Mouse (Mus musculus) liver, embryonic 12.5 days (tissue): ENCODE data around the gene Galnt17. TPM values are rescaled to one million over a fixed set of nuclear protein-coding genes. Genes with fewer than 3 reads are reported as not detected.

Experiments used
- ATAC-seq: fragments of 200-750 bp; cut with Nextera tagmentation; 2 replicates; pipeline ENCODE4 v1.8.0; 2017; ENCODE audit warnings: moderate number of reproducible peaks, mild to moderate bottlenecking, moderate library complexity
- H3K27ac ChIP-seq: fragments of 300-500 bp; sonication (generic); 2 replicates; pipeline ENCODE4 v1.5.1; 2016; ENCODE audit warnings: mild to moderate bottlenecking
- H3K27me3 ChIP-seq: fragments of 300-500 bp; sonication (generic); replicated peaks from 2 replicates; pipeline ENCODE4 v1.6.1; 2016; ENCODE audit warnings: mild to moderate bottlenecking, moderate library complexity
- H3K36me3 ChIP-seq: fragments of 300-500 bp; sonication (generic); 2 replicates; pipeline ENCODE4 v1.6.1; 2016; ENCODE audit warnings: mild to moderate bottlenecking, moderate library complexity
- H3K4me1 ChIP-seq: fragments of 300-500 bp; sonication (generic); 2 replicates; pipeline ENCODE4 v1.6.1; 2016
- H3K4me2 ChIP-seq: fragments of 300-500 bp; sonication (generic); 2 replicates; pipeline ENCODE4 v1.6.1; 2016; ENCODE audit warnings: mild to moderate bottlenecking, moderate library complexity
- H3K4me3 ChIP-seq: fragments of 300-500 bp; sonication (generic); 2 replicates; pipeline ENCODE4 v1.5.1; 2016; ENCODE audit warnings: mild to moderate bottlenecking, moderate library complexity
- H3K9ac ChIP-seq: fragments of 300-500 bp; sonication (generic); 2 replicates; pipeline ENCODE4 v1.6.1; 2016; ENCODE audit warnings: mild to moderate bottlenecking, moderate library complexity
- H3K9me3 ChIP-seq: fragments of 300-500 bp; sonication (generic); replicated peaks from 2 replicates; pipeline ENCODE4 v1.6.1; 2016; ENCODE audit warnings: mild to moderate bottlenecking, moderate library complexity
- WGBS: fragments of 180-500 bp; shearing (Covaris S2); methylation state at CpG from one replicate; pipeline ENCODE4 v1.1.7; 2016; ENCODE audit not compliant: insufficient replicate concordance; 5-methylcytosine and 5-hydroxymethylcytosine counted together
- polyA plus RNA-seq: library from polyadenylated mRNA; unstranded; fragments of >200 nt; fragmentation: Nextera tagmentation; extraction: Ambion mirVana; gene quantifications from 2 replicates; pipeline ENCODE4 v1.2.1, GENCODE M21; 2016

Galnt17 gene
- polyA plus RNA-seq, 1 experiment from 2014 or later: 0.13 TPM

- WGBS: 70% methylated on average over 5 of the region's 5 CpGs
- no peaks in the 10 kb centered on the region for H3K36me3 ChIP-seq
- no peak overlapping the region for H3K9ac ChIP-seq
- H3K27ac ChIP-seq: no peak overlapping the region
- H3K4me2 ChIP-seq: no peak overlapping the region
- H3K4me3 ChIP-seq: no peak overlapping the region
- no peak for ATAC-seq
- peaks cover 9% of the 10 kb centered on the region; the same call in 1 of the 2 replicates for H3K9me3 ChIP-seq
- H3K4me1 ChIP-seq: no peaks in the 10 kb centered on the region
- H3K27me3 ChIP-seq: no peaks in the 10 kb centered on the region
Observed at GRCm38 (mm10) chr5:131117391-131118040, 190.8 kb downstream of the Galnt17 start.

- H3K36me3 ChIP-seq: no peaks in the 10 kb centered on the region
- no peak overlapping the region for H3K27ac ChIP-seq
- no peak overlapping the region for H3K4me2 ChIP-seq
- ATAC-seq: no peak
- no peaks in the 10 kb centered on the region for H3K4me1 ChIP-seq
- H3K4me3 ChIP-seq: no peak overlapping the region
- H3K27me3 ChIP-seq: no peaks in the 10 kb centered on the region
- 62% methylated on average over 5 of the region's 5 CpGs for WGBS
- peaks cover 14% of the 10 kb centered on the region; the same call in 1 of the 2 replicates for H3K9me3 ChIP-seq
- H3K9ac ChIP-seq: no peak overlapping the region
Observed at GRCm38 (mm10) chr5:131113850-131114470, 194.3 kb downstream of the Galnt17 start.

DNA sequence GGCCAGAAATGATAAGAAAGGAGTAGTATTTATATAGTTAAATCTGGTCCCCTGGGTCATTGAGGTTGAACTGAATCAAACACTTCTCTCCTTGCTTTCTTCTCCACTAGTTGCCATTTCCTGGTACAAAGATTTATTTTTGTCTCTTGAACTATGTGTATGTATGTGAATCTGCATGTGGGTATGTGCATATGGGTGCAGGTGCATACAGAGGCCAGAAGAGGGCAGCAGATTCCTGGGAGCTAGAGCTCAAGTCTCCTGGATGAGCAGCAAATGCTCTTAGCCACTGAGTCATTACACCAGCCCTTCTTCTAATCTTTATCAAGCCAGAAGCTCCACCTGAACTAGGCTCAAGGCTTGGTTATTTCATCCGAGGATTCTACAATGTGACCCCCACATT lies 201.1 kb downstream of the Galnt17 start:
- H3K4me2 ChIP-seq: no peak overlapping the region

GRCm38 (mm10) chr5:131096824-131097223 lies 211.5 kb downstream of the Galnt17 start:
- no peaks in the 10 kb centered on the region for H3K36me3 ChIP-seq
- ATAC-seq: no peak
- no peak overlapping the region for H3K4me2 ChIP-seq
- H3K9me3 ChIP-seq: peaks cover 14% of the 10 kb centered on the region; the same call in 1 of the 2 replicates
- 71% methylated on average over 4 of the region's 4 CpGs for WGBS
- H3K27me3 ChIP-seq: no peaks in the 10 kb centered on the region
- no peak overlapping the region for H3K9ac ChIP-seq
- H3K27ac ChIP-seq: no peak overlapping the region
- H3K4me1 ChIP-seq: no peaks in the 10 kb centered on the region
- no peak overlapping the region for H3K4me3 ChIP-seq

More for the DNA sequence above, 201.1 kb downstream of the Galnt17 start:
- no peaks in the 10 kb centered on the region for H3K27me3 ChIP-seq
- 53% methylated on average over 1 of the region's 1 CpGs for WGBS
- H3K9me3 ChIP-seq: peaks cover 26% of the 10 kb centered on the region
- ATAC-seq: no peak
- no peak overlapping the region for H3K27ac ChIP-seq
- H3K9ac ChIP-seq: no peak overlapping the region
- H3K36me3 ChIP-seq: no peaks in the 10 kb centered on the region
- H3K4me3 ChIP-seq: no peak overlapping the region
- H3K4me1 ChIP-seq: no peaks in the 10 kb centered on the region

DNA sequence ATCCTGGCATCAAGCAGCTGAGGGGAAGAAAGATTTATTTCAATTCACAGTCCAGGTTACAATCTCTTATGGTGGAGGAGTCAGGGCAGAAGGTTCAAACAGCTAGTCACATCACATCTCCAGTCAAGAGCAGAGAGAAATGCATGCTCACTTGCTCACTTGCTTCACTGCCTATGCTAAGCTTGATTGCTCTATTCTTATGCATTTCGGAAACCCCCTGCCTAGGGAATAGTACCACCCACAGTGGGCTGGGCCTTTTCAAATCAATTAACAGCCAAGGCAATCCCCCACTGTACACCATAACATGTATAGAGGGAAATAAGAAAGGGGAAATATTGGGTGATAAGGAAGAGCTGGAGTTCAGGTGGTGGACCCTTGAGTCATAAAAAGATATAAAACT lies 212.7 kb downstream of the Galnt17 start:
- Histone ChIP-seq H3K4me1 (no peaks in the 10 kb centered on the region), H3K27ac (no peak overlapping the region), H3K9me3 (peaks cover 14% of the 10 kb centered on the region; the same call in 1 of the 2 replicates), H3K9ac (no peak overlapping the region), H3K36me3 (no peaks in the 10 kb centered on the region), H3K4me2 (no peak overlapping the region), H3K27me3 (no peaks in the 10 kb centered on the region), H3K4me3 (no peak overlapping the region)
- ATAC-seq: no peak
- 64% methylated on average over 1 of the region's 1 CpGs for WGBS

DNA sequence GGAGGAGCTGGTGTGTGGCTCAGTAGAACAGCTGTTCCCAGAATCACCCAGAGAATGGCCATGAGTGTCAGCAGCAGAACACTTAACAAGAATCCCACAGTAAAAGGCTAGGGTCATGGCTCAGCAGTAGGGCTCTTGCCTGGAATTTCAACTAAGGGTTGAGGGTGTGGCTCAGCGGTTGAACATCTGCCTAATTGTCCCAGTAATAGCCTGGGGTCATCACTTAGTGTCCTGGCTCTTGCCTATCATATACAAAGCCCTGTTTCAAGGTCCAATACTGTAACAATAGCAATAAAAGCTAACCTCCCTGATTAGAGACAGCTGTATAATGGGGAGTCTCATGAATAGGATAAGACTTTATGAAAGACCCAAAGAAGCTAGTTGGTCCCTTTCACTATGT lies 213.5 kb downstream of the Galnt17 start:
- Histone ChIP-seq H3K9me3 (peaks cover 16% of the 10 kb centered on the region; the same call in 1 of the 2 replicates), H3K4me2 (no peak overlapping the region), H3K27me3 (no peaks in the 10 kb centered on the region), H3K4me3 (no peak overlapping the region), H3K36me3 (no peaks in the 10 kb centered on the region), H3K9ac (no peak overlapping the region), H3K4me1 (no peaks in the 10 kb centered on the region), H3K27ac (no peak overlapping the region)
- WGBS: 65% methylated on average over 1 of the region's 1 CpGs
- ATAC-seq: no peak

DNA sequence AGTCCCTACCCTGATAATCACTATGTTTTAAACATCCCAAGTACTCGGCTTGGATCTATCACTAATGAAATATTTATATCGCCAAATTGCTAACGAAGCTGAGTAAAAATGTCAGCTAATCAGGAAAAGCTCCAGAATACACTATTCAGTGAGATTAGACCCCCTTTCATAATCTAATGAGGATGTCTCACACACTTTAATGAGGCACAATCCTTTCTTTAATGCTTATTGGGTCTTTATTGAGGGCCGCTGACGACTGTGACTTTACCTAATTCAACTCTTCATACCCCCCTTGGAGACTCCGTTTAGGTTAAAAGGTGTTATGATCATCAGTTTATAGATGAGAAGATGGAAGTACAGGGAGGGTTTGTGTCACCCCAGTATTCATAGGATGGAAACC lies 214.2 kb downstream of the Galnt17 start:
- H3K4me1 ChIP-seq: no peaks in the 10 kb centered on the region
- H3K27ac ChIP-seq: no peak overlapping the region
- peaks cover 18% of the 10 kb centered on the region; the same call in 1 of the 2 replicates for H3K9me3 ChIP-seq
- ATAC-seq: no peak
- no peak overlapping the region for H3K4me3 ChIP-seq
- no peak overlapping the region for H3K9ac ChIP-seq
- H3K36me3 ChIP-seq: no peaks in the 10 kb centered on the region
- 69% methylated on average over 6 of the region's 6 CpGs for WGBS
- no peaks in the 10 kb centered on the region for H3K27me3 ChIP-seq
- H3K4me2 ChIP-seq: no peak overlapping the region

DNA sequence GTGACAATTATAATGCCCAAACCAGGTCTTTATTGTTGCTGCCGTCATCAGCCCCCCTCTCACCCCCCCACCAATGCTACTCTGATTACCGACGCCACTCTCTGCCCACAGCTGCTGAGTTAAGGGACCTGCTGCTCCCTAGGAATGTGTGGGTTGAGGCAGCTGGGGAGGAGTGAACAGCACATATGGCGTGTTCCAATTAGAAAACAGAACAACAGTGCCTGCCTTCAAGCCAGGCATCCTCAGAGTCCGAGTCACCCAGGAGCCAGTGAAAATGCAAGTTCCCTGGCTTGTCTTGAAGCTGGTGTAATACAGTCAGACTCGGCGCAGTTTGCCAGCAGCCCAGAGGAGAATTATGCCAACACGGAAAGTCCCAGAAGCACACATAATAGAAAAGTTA lies 218.4 kb downstream of the Galnt17 start:
- no peak overlapping the region for H3K4me2 ChIP-seq

DNA sequence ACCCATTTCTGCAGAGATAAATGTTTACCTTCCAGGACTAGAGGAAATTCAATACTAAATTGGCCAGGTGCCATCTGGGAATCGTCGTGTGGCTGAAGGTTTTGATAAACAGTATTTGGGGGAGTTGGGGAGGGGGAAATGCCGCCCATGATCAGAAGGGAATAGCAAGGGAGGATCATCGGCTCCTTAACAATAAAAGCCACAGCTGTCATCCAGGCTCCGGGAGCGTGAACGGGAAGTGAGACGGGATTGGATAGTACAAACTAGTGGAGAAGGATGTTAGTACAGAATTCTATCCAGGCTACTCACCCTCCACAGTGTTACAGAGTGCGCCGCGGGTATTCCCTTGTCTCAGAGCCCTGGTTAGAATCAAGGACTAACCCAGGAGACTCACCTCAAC lies 219.4 kb downstream of the Galnt17 start:
- no peak for ATAC-seq
- Histone ChIP-seq H3K27me3 (no peaks in the 10 kb centered on the region), H3K27ac (no peak overlapping the region), H3K36me3 (no peaks in the 10 kb centered on the region), H3K4me2 (no peak overlapping the region), H3K9ac (no peak overlapping the region), H3K4me1 (no peaks in the 10 kb centered on the region), H3K4me3 (no peak overlapping the region), H3K9me3 (peaks cover 10% of the 10 kb centered on the region; the same call in 1 of the 2 replicates)
- WGBS: 63% methylated on average over 11 of the region's 11 CpGs

More for the DNA sequence above, 218.4 kb downstream of the Galnt17 start:
- H3K4me3 ChIP-seq: no peak overlapping the region
- peaks cover 10% of the 10 kb centered on the region; the same call in 1 of the 2 replicates for H3K9me3 ChIP-seq
- H3K4me1 ChIP-seq: no peaks in the 10 kb centered on the region
- no peaks in the 10 kb centered on the region for H3K27me3 ChIP-seq
- 57% methylated on average over 8 of the region's 8 CpGs for WGBS
- no peak overlapping the region for H3K27ac ChIP-seq
- no peaks in the 10 kb centered on the region for H3K36me3 ChIP-seq
- no peak for ATAC-seq
- no peak overlapping the region for H3K9ac ChIP-seq

- ATAC-seq: no peak
- no peaks in the 10 kb centered on the region for H3K27me3 ChIP-seq
- 50% methylated on average over 14 of the region's 14 CpGs for WGBS
- H3K4me1 ChIP-seq: no peaks in the 10 kb centered on the region
- no peak overlapping the region for H3K4me3 ChIP-seq
- no peak overlapping the region for H3K27ac ChIP-seq
- H3K9me3 ChIP-seq: no peaks in the 10 kb centered on the region
- H3K36me3 ChIP-seq: no peaks in the 10 kb centered on the region
- no peak overlapping the region for H3K9ac ChIP-seq
- H3K4me2 ChIP-seq: no peak overlapping the region
Observed at GRCm38 (mm10) chr5:131083072-131083657, 225.1 kb downstream of the Galnt17 start.

- no peaks in the 10 kb centered on the region for H3K36me3 ChIP-seq
- WGBS: 25% methylated on average over 1 of the region's 1 CpGs
- no peak for ATAC-seq
Observed at GRCm38 (mm10) chr5:131077682-131078081, 230.6 kb downstream of the Galnt17 start.

DNA sequence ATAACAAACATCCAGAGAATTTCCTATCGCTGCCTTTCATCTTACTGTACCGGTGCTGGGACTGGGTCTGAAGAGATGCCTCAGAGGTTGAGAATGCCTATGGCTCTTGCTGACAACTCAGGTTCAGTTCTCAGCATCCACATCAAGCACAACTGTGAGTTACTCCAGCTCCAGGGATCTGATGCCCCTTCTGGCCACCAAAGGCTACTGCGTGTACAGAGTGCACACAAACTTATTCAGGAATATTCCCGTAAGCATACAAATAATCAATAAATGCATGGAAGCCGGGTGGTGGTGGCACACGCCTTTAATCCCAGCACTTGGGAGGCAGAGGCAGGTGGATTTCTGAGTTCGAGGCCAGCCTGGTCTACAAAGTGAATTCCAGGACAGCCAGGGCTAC lies 232.5 kb downstream of the Galnt17 start:
- no peaks in the 10 kb centered on the region for H3K4me1 ChIP-seq
- H3K27ac ChIP-seq: no peak overlapping the region
- no peak overlapping the region for H3K4me2 ChIP-seq
- ATAC-seq: no peak
- no peaks in the 10 kb centered on the region for H3K36me3 ChIP-seq
- H3K9ac ChIP-seq: no peak overlapping the region
- H3K9me3 ChIP-seq: no peaks in the 10 kb centered on the region
- WGBS: 71% methylated on average over 7 of the region's 7 CpGs
- no peaks in the 10 kb centered on the region for H3K27me3 ChIP-seq
- no peak overlapping the region for H3K4me3 ChIP-seq

More at GRCm38 (mm10) chr5:131077682-131078081, 230.6 kb downstream of the Galnt17 start:
- Histone ChIP-seq H3K4me1 (no peaks in the 10 kb centered on the region), H3K4me3 (no peak overlapping the region), H3K27me3 (no peaks in the 10 kb centered on the region), H3K9me3 (no peaks in the 10 kb centered on the region), H3K9ac (no peak overlapping the region), H3K4me2 (no peak overlapping the region), H3K27ac (no peak overlapping the region)
